Mouse (Mus musculus) hindbrain, embryonic 13.5 days (tissue): ENCODE results near the gene Cdkal1. TPM values are rescaled to one million over a fixed set of nuclear protein-coding genes. Genes with fewer than 3 reads are reported as not detected.

ENCODE experiments used
- ATAC-seq: fragments of 200-750 bp; cut with Nextera tagmentation; 2 replicates; pipeline ENCODE4 v1.8.0; 2017; ENCODE audit warnings: moderate TSS enrichment; ENCODE audit not compliant: low FRiP score
- H3K27ac ChIP-seq: fragments of 300-500 bp; sonication (generic); 2 replicates; pipeline ENCODE4 v1.5.1; 2015; ENCODE audit warnings: inconsistent platforms, mild to moderate bottlenecking, moderate library complexity
- H3K27me3 ChIP-seq: fragments of 300-500 bp; sonication (generic); 2 replicates; pipeline ENCODE4 v1.6.1; 2015; ENCODE audit warnings: mild to moderate bottlenecking, inconsistent platforms
- H3K36me3 ChIP-seq: fragments of 300-500 bp; sonication (generic); 2 replicates; pipeline ENCODE4 v1.6.1; 2015; ENCODE audit warnings: mild to moderate bottlenecking, inconsistent platforms
- H3K4me1 ChIP-seq: fragments of 300-500 bp; sonication (generic); replicated peaks from 2 replicates; pipeline ENCODE4 v1.6.1; 2015; ENCODE audit warnings: inconsistent platforms
- H3K4me2 ChIP-seq: fragments of 300-500 bp; sonication (generic); 2 replicates; pipeline ENCODE4 v1.6.1; 2015; ENCODE audit warnings: inconsistent platforms, mild to moderate bottlenecking, moderate library complexity
- H3K4me3 ChIP-seq: fragments of 300-500 bp; sonication (generic); 2 replicates; pipeline ENCODE4 v1.5.1; 2015; ENCODE audit warnings: mild to moderate bottlenecking, inconsistent platforms
- H3K9ac ChIP-seq: fragments of 300-500 bp; sonication (generic); 2 replicates; pipeline ENCODE4 v1.6.1; 2015; ENCODE audit warnings: mild to moderate bottlenecking, inconsistent platforms
- H3K9me3 ChIP-seq: fragments of 300-500 bp; sonication (generic); 2 replicates; pipeline ENCODE4 v1.6.1; 2016; ENCODE audit warnings: inconsistent platforms
- WGBS: fragments of 180-500 bp; shearing (Covaris S2); methylation state at CpG from one replicate; pipeline ENCODE4 v1.1.7; 2015; 5-methylcytosine and 5-hydroxymethylcytosine counted together
- polyA plus RNA-seq: library from polyadenylated mRNA; unstranded; fragments of >200 nt; fragmentation: Nextera tagmentation; extraction: Ambion mirVana; gene quantifications from 2 replicates; pipeline ENCODE4 v1.2.1, GENCODE M21; 2015

Gene Cdkal1
- polyA plus RNA-seq, 1 experiment from 2014 or later = 24.3 TPM

- H3K36me3 ChIP-seq = no peaks in the 10 kb centered on the region
- no peak overlapping the region for H3K4me3 ChIP-seq
- no peaks in the 10 kb centered on the region for H3K9me3 ChIP-seq
- 91% methylated on average over 11 of the region's 11 CpGs for WGBS
- no peaks in the 10 kb centered on the region for H3K27me3 ChIP-seq
- ATAC-seq = no peak
- H3K4me2 ChIP-seq = no peak overlapping the region
- no peak overlapping the region for H3K9ac ChIP-seq
- H3K4me1 ChIP-seq = no peaks in the 10 kb centered on the region
- H3K27ac ChIP-seq = no peak overlapping the region
Measured at GRCm38 (mm10) chr13:29679479-29680186, 175.8 kb downstream of the Cdkal1 start.

- Histone ChIP-seq H3K9me3 (no peaks in the 10 kb centered on the region), H3K27ac (no peak overlapping the region), H3K4me3 (no peak overlapping the region), H3K4me1 (no peaks in the 10 kb centered on the region), H3K27me3 (no peaks in the 10 kb centered on the region), H3K36me3 (no peaks in the 10 kb centered on the region), H3K4me2 (no peak overlapping the region), H3K9ac (no peak overlapping the region)
- no peak for ATAC-seq
- WGBS = 94% methylated on average over 4 of the region's 4 CpGs
Measured at GRCm38 (mm10) chr13:29677559-29677958, 177.9 kb downstream of the Cdkal1 start.

- Histone ChIP-seq H3K9me3 (no peaks in the 10 kb centered on the region), H3K36me3 (no peaks in the 10 kb centered on the region), H3K27ac (no peak overlapping the region), H3K27me3 (no peaks in the 10 kb centered on the region), H3K4me3 (no peak overlapping the region), H3K4me2 (no peak overlapping the region), H3K9ac (no peak overlapping the region), H3K4me1 (no peaks in the 10 kb centered on the region)
- ATAC-seq = no peak
- 85% methylated on average over 3 of the region's 3 CpGs for WGBS
Measured at GRCm38 (mm10) chr13:29670626-29671025, 184.8 kb downstream of the Cdkal1 start.

GRCm38 (mm10) chr13:29663908-29664307 lies 191.6 kb downstream of the Cdkal1 start:
- no peak overlapping the region for H3K27ac ChIP-seq
- ATAC-seq = no peak
- 86% methylated on average over 3 of the region's 3 CpGs for WGBS

GRCm38 (mm10) chr13:29655841-29656365 lies 199.6 kb downstream of the Cdkal1 start:
- no peaks in the 10 kb centered on the region for H3K4me1 ChIP-seq
- no peak overlapping the region for H3K4me3 ChIP-seq
- H3K4me2 ChIP-seq = no peak overlapping the region
- H3K27ac ChIP-seq = no peak overlapping the region
- no peaks in the 10 kb centered on the region for H3K36me3 ChIP-seq
- H3K9ac ChIP-seq = no peak overlapping the region
- H3K9me3 ChIP-seq = no peaks in the 10 kb centered on the region
- WGBS = 82% methylated on average over 11 of the region's 11 CpGs
- ATAC-seq = no peak
- H3K27me3 ChIP-seq = no peaks in the 10 kb centered on the region

More at GRCm38 (mm10) chr13:29663908-29664307, 191.6 kb downstream of the Cdkal1 start:
- H3K9ac ChIP-seq = no peak overlapping the region
- H3K4me2 ChIP-seq = no peak overlapping the region
- no peaks in the 10 kb centered on the region for H3K27me3 ChIP-seq
- no peaks in the 10 kb centered on the region for H3K4me1 ChIP-seq
- H3K36me3 ChIP-seq = no peaks in the 10 kb centered on the region
- no peaks in the 10 kb centered on the region for H3K9me3 ChIP-seq
- H3K4me3 ChIP-seq = no peak overlapping the region

GRCm38 (mm10) chr13:29653407-29653806 lies 202.1 kb downstream of the Cdkal1 start:
- 79% methylated on average over 4 of the region's 4 CpGs for WGBS
- no peaks in the 10 kb centered on the region for H3K9me3 ChIP-seq
- no peak overlapping the region for H3K27ac ChIP-seq
- H3K4me3 ChIP-seq = no peak overlapping the region
- no peak overlapping the region for H3K4me2 ChIP-seq
- no peak overlapping the region for H3K9ac ChIP-seq
- no peaks in the 10 kb centered on the region for H3K4me1 ChIP-seq
- no peaks in the 10 kb centered on the region for H3K36me3 ChIP-seq
- no peaks in the 10 kb centered on the region for H3K27me3 ChIP-seq
- ATAC-seq = no peak

- H3K9ac ChIP-seq = no peak overlapping the region
- H3K36me3 ChIP-seq = no peaks in the 10 kb centered on the region
- no peaks in the 10 kb centered on the region for H3K9me3 ChIP-seq
- H3K27ac ChIP-seq = no peak overlapping the region
- no peak for ATAC-seq
- 90% methylated on average over 6 of the region's 6 CpGs for WGBS
- no peaks in the 10 kb centered on the region for H3K27me3 ChIP-seq
- H3K4me2 ChIP-seq = no peak overlapping the region
- no peak overlapping the region for H3K4me3 ChIP-seq
- H3K4me1 ChIP-seq = no peaks in the 10 kb centered on the region
Measured at GRCm38 (mm10) chr13:29652791-29653190, 202.7 kb downstream of the Cdkal1 start.

GRCm38 (mm10) chr13:29650576-29651236 lies 204.8 kb downstream of the Cdkal1 start:
- Histone ChIP-seq H3K27ac (no peak overlapping the region), H3K36me3 (no peaks in the 10 kb centered on the region), H3K4me3 (no peak overlapping the region), H3K4me1 (no peaks in the 10 kb centered on the region), H3K27me3 (no peaks in the 10 kb centered on the region), H3K9ac (no peak overlapping the region), H3K9me3 (no peaks in the 10 kb centered on the region), H3K4me2 (no peak overlapping the region)
- 83% methylated on average over 6 of the region's 6 CpGs for WGBS
- no peak for ATAC-seq

- H3K27me3 ChIP-seq = no peaks in the 10 kb centered on the region
- no peaks in the 10 kb centered on the region for H3K36me3 ChIP-seq
- H3K27ac ChIP-seq = no peak overlapping the region
- no peak overlapping the region for H3K9ac ChIP-seq
- H3K4me1 ChIP-seq = no peaks in the 10 kb centered on the region
- no peak overlapping the region for H3K4me3 ChIP-seq
- ATAC-seq = no peak
- WGBS = 81% methylated on average over 2 of the region's 2 CpGs
- H3K4me2 ChIP-seq = no peak overlapping the region
- no peaks in the 10 kb centered on the region for H3K9me3 ChIP-seq
Measured at GRCm38 (mm10) chr13:29649593-29649992, 205.9 kb downstream of the Cdkal1 start.

GRCm38 (mm10) chr13:29642226-29642625 lies 213.2 kb downstream of the Cdkal1 start:
- H3K4me2 ChIP-seq = no peak overlapping the region
- H3K36me3 ChIP-seq = no peaks in the 10 kb centered on the region
- H3K9me3 ChIP-seq = no peaks in the 10 kb centered on the region
- 91% methylated on average over 2 of the region's 2 CpGs for WGBS
- no peak for ATAC-seq
- no peak overlapping the region for H3K9ac ChIP-seq
- H3K27ac ChIP-seq = no peak overlapping the region
- no peak overlapping the region for H3K4me3 ChIP-seq
- no peaks in the 10 kb centered on the region for H3K27me3 ChIP-seq
- H3K4me1 ChIP-seq = no peaks in the 10 kb centered on the region

- Histone ChIP-seq H3K4me1 (no peaks in the 10 kb centered on the region), H3K4me3 (no peak overlapping the region), H3K9me3 (no peaks in the 10 kb centered on the region), H3K27ac (no peak overlapping the region), H3K9ac (no peak overlapping the region), H3K36me3 (no peaks in the 10 kb centered on the region), H3K27me3 (no peaks in the 10 kb centered on the region), H3K4me2 (no peak overlapping the region)
- ATAC-seq = no peak
- WGBS = 79% methylated on average over 5 of the region's 5 CpGs
Measured at GRCm38 (mm10) chr13:29641200-29641599, 214.3 kb downstream of the Cdkal1 start.

- Histone ChIP-seq H3K9me3 (no peaks in the 10 kb centered on the region), H3K36me3 (no peaks in the 10 kb centered on the region), H3K9ac (no peak overlapping the region), H3K27me3 (no peaks in the 10 kb centered on the region), H3K4me2 (no peak overlapping the region), H3K4me1 (no peaks in the 10 kb centered on the region), H3K4me3 (no peak overlapping the region), H3K27ac (no peak overlapping the region)
- WGBS = 90% methylated on average over 1 of the region's 1 CpGs
- no peak for ATAC-seq
Measured at GRCm38 (mm10) chr13:29640186-29640585, 215.3 kb downstream of the Cdkal1 start.

- no peaks in the 10 kb centered on the region for H3K9me3 ChIP-seq
- no peak for ATAC-seq
- H3K36me3 ChIP-seq = no peaks in the 10 kb centered on the region
- H3K4me1 ChIP-seq = no peaks in the 10 kb centered on the region
- no peak overlapping the region for H3K4me2 ChIP-seq
- WGBS = 90% methylated on average over 4 of the region's 4 CpGs
- H3K9ac ChIP-seq = no peak overlapping the region
- H3K27ac ChIP-seq = no peak overlapping the region
- no peaks in the 10 kb centered on the region for H3K27me3 ChIP-seq
- H3K4me3 ChIP-seq = no peak overlapping the region
Measured at GRCm38 (mm10) chr13:29638303-29638702, 217.2 kb downstream of the Cdkal1 start.
